Mouse (Mus musculus) cerebellum, adult (tissue): ENCODE measurements at regions not wholly inside any gene's neighbourhood (a gene's known extent, or its start where the extent isn't known, plus 50 kb on each side); places are given as distances from the start of the nearest gene placed in this dataset.

Source experiments
- ATAC-seq: cut with Nextera tagmentation; 2 replicates; pipeline ENCODE4 v1.9.2; 2017; ENCODE audit warnings: mild to moderate bottlenecking, moderate library complexity, mixed read lengths; ENCODE audit not compliant: insufficient number of reproducible peaks, low FRiP score, low TSS enrichment

GRCm38 (mm10) chr3:35101951-35102350 is 451.7 kb downstream of the Sox2 start:
- no peak for ATAC-seq

- ATAC-seq, result no peak
Measured at GRCm38 (mm10) chr3:35102715-35103591, 452.7 kb downstream of the Sox2 start.

GRCm38 (mm10) chr3:35104884-35105283 is 454.7 kb downstream of the Sox2 start:
- ATAC-seq, result no peak

GRCm38 (mm10) chr3:35106097-35106496 is 455.9 kb downstream of the Sox2 start:
- no peak for ATAC-seq

GRCm38 (mm10) chr3:35133477-35133876 is 483.3 kb downstream of the Sox2 start:
- ATAC-seq, result no peak

- no peak for ATAC-seq
Measured at GRCm38 (mm10) chr3:35141500-35142220, 491.5 kb downstream of the Sox2 start.

GRCm38 (mm10) chr3:35142683-35143082 is 492.5 kb downstream of the Sox2 start:
- no peak for ATAC-seq

GRCm38 (mm10) chr3:35145569-35145968 is 495.4 kb downstream of the Sox2 start:
- ATAC-seq, result no peak

- ATAC-seq, result no peak
Measured at GRCm38 (mm10) chr3:35146681-35147080, 496.5 kb downstream of the Sox2 start.

- no peak for ATAC-seq
Measured at GRCm38 (mm10) chr3:35149251-35149691, 499.1 kb downstream of the Sox2 start.

- ATAC-seq, result no peak
Measured at GRCm38 (mm10) chr3:35152191-35152590, 502.0 kb downstream of the Sox2 start.

GRCm38 (mm10) chr3:35154266-35154665 is 504.1 kb downstream of the Sox2 start:
- ATAC-seq, result no peak

GRCm38 (mm10) chr3:35168676-35169075 is 518.5 kb downstream of the Sox2 start:
- no peak for ATAC-seq

GRCm38 (mm10) chr3:35178759-35179440 is 528.7 kb downstream of the Sox2 start:
- no peak for ATAC-seq

- ATAC-seq, result no peak; the same call in 1 of the 2 replicates
Measured at GRCm38 (mm10) chr3:35208526-35208925, 545.4 kb upstream of the Atp11b start.

GRCm38 (mm10) chr3:35219394-35219793 is 534.5 kb upstream of the Atp11b start:
- ATAC-seq, result no peak

GRCm38 (mm10) chr3:35221183-35221582 is 532.7 kb upstream of the Atp11b start:
- no peak for ATAC-seq

- no peak for ATAC-seq
Measured at GRCm38 (mm10) chr3:35222251-35222650, 531.7 kb upstream of the Atp11b start.

- ATAC-seq, result no peak; the same call in 1 of the 2 replicates
Measured at GRCm38 (mm10) chr3:35225051-35225701, 528.7 kb upstream of the Atp11b start.

GRCm38 (mm10) chr3:35225774-35226365 is 528.0 kb upstream of the Atp11b start:
- no peak for ATAC-seq
